Mouse (Mus musculus) ES-Bruce4 (cell line): ENCODE data around the gene Bpifa6. TPM values are rescaled to one million over a fixed set of nuclear protein-coding genes. Genes with fewer than 3 reads are reported as not detected.

Experiments used
- H3K27ac ChIP-seq: 2 replicates; pipeline ENCODE4 v1.5.1; 2012; ENCODE audit warnings: low read length, inconsistent platforms; ENCODE audit not compliant: insufficient read depth
- H3K27me3 ChIP-seq: 2 replicates; pipeline ENCODE4 v1.6.1; 2012; ENCODE audit warnings: mild to moderate bottlenecking, low read length, inconsistent platforms; ENCODE audit not compliant: control insufficient read depth, poor library complexity, insufficient read depth, severe bottlenecking
- H3K36me3 ChIP-seq: 2 replicates; pipeline ENCODE4 v1.6.1; 2012; ENCODE audit warnings: inconsistent platforms, mild to moderate bottlenecking, low read length, moderate library complexity; ENCODE audit not compliant: control insufficient read depth, poor library complexity, insufficient read depth, severe bottlenecking
- H3K4me1 ChIP-seq: one replicate; pipeline ENCODE4 v1.8.1; 2011; ENCODE audit warnings: low read length; ENCODE audit not compliant: control insufficient read depth, insufficient read depth
- H3K4me3 ChIP-seq: 2 replicates; pipeline ENCODE4 v1.5.1; 2011; ENCODE audit warnings: low read depth, mild to moderate bottlenecking, low read length
- H3K9ac ChIP-seq: 2 replicates; pipeline ENCODE4 v1.6.1; 2012; ENCODE audit warnings: low read depth, mild to moderate bottlenecking, inconsistent platforms; ENCODE audit not compliant: poor library complexity, severe bottlenecking
- H3K9me3 ChIP-seq: replicated peaks from 2 replicates; pipeline ENCODE4 v1.6.1; 2012; ENCODE audit warnings: mild to moderate bottlenecking, low read length, inconsistent platforms; ENCODE audit not compliant: control insufficient read depth, poor library complexity, insufficient read depth, severe bottlenecking
- CTCF ChIP-seq: IDR thresholded peaks from one replicate; pipeline ENCODE4 v1.8.1; 2011; ENCODE audit warnings: low read depth, low read length
- EP300 ChIP-seq: IDR thresholded peaks from 2 replicates; pipeline ENCODE4 v1.6.1; 2011; ENCODE audit warnings: low read depth, low read length; ENCODE audit not compliant: insufficient read depth
- POLR2A ChIP-seq: IDR thresholded peaks from one replicate; pipeline ENCODE4 v1.8.1; 2011; ENCODE audit warnings: low read length; ENCODE audit not compliant: insufficient read depth
- polyA plus RNA-seq: library from polyadenylated mRNA; stranded (reverse); fragments of >200 nt; gene quantifications from 2 replicates; pipeline ENCODE4 v1.2.4, GENCODE M21; 2011; ENCODE audit warnings: low read depth; ENCODE audit not compliant: missing spikeins, insufficient read depth, insufficient read length

Bpifa6 gene
- polyA plus RNA-seq, 1 experiment: not detected

DNA sequence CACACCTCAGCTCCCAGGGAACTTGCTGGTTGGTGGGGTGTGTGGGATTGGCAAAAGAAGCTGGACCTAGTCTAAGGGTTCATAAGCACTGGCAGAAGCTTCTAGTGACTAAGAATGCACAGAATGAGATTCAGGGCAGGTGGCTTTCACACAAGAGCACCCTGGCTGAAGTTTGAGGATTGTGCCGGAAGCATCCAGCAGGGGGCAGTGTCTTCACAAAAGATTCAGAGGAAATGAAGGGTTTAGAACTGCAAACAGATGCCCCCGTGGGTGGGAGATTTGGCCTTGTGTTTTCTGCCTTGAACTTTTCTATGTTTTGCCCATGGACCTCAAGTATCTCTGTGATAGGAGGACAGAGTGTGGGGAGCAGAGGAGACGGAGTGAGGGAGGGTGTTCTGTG lies 31.2 kb upstream of the Bpifa6 start:
- H3K36me3 ChIP-seq: no peaks in the 10 kb centered on the region
- no peaks in the 10 kb centered on the region for H3K27me3 ChIP-seq
- no peaks in the 10 kb centered on the region for H3K9me3 ChIP-seq
- no peaks in the 10 kb centered on the region for H3K4me1 ChIP-seq
- H3K9ac ChIP-seq: no peak overlapping the region
- H3K27ac ChIP-seq: no peak overlapping the region
- TF ChIP-seq EP300 (no peak), POLR2A (no peak), CTCF (peak; percentile 52)
- no peak overlapping the region for H3K4me3 ChIP-seq

DNA sequence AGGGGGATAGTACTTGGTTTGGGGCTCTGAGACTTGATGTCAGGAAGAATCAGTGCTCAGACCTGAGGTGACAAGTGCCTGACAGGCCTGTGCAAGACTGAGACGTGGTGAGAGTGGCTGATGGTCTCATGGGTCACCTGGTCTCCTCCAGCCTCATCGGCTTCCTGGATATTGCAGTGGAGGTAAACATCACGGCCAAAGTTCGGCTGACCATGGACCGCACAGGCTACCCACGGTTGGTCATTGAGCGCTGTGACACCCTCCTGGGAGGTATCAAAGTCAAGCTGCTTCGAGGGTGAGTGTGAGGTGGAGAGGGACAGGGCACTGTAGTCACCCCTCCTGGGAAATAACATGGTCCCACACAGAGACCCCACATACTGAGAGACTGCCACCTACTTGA lies 30.2 kb upstream of the Bpifa6 start:
- Histone ChIP-seq H3K9me3 (no peaks in the 10 kb centered on the region), H3K36me3 (no peaks in the 10 kb centered on the region), H3K9ac (no peak overlapping the region), H3K4me1 (no peaks in the 10 kb centered on the region), H3K27ac (no peak overlapping the region), H3K27me3 (no peaks in the 10 kb centered on the region), H3K4me3 (no peak overlapping the region)
- no peak for TF ChIP-seq EP300
- TF ChIP-seq CTCF: no peak
- no peak for TF ChIP-seq POLR2A

DNA sequence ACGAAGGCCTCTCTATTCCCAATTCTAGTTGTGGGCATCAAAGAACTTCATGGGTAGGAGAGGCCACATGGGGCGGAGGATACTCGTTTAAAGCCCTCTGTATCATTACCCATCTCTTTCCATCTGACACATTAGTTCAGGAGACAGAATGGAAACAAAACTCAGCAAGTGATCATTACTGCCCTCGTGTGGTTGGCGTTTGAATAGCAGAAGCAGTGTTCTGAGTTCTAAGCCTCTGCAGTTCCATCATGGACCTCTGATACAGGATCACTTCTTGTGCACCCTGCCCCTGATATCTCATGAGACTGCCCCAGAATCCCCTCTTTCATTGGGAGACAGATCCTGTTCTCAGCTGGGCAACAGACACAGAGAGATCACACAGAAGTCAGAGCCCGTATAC lies 21.8 kb upstream of the Bpifa6 start:
- H3K27me3 ChIP-seq: no peaks in the 10 kb centered on the region
- no peak overlapping the region for H3K4me3 ChIP-seq
- TF ChIP-seq EP300 (no peak), CTCF (peak; percentile 29)
- no peak overlapping the region for H3K27ac ChIP-seq
- H3K9me3 ChIP-seq: no peaks in the 10 kb centered on the region
- H3K4me1 ChIP-seq: no peaks in the 10 kb centered on the region
- no peak overlapping the region for H3K9ac ChIP-seq
- no peaks in the 10 kb centered on the region for H3K36me3 ChIP-seq

DNA sequence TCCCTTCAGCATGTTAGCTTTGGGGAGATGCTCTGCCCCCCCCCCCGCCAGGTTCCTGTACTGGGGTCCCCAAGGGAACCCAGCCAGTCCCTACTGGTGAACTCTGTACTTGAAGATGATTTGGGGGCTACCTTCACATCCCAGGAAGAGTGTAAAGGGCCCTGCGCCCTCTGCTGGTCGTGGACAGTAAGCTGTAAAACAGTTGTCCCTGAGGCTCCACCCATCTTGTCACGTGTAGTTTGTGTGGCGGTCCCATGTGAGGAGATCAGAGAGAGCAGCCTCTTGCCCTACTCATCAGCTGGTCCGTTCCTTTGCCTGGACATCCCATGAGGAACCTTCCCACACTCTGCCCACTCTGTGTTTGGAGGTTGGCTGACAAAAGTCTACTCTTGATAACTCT lies 20.9 kb upstream of the Bpifa6 start:
- no peak overlapping the region for H3K9ac ChIP-seq
- no peaks in the 10 kb centered on the region for H3K9me3 ChIP-seq
- H3K4me3 ChIP-seq: peak overlapping the region; percentile 60
- H3K4me1 ChIP-seq: no peaks in the 10 kb centered on the region
- H3K27me3 ChIP-seq: no peaks in the 10 kb centered on the region
- no peaks in the 10 kb centered on the region for H3K36me3 ChIP-seq
- TF ChIP-seq POLR2A: no peak
- TF ChIP-seq CTCF: peak; percentile 81
- H3K27ac ChIP-seq: no peak overlapping the region

DNA sequence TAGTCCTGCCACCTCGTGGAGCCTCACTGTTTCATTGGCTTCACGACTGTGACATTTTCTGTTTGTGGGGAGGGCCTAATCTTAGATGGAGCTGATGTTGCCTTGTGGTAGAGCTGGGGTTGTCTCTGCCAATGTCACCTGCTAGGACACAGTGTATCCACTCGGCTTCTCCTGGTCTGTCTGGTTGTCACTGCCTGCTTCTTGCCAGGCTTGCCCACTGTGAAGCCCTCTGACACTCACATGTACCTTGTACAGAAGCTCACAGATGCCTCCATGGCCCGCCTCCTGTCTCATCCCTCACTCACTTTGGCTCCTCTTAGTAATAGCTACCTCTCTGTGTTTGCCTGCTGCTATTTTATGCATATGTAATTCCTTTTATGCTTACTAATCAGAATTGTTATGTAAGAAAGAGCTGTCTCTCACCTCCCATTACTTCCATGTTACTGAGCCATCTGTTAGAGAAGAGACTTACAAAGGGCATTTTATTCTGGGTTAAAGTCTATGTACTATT lies 11.9 kb upstream of the Bpifa6 start:
- H3K27ac ChIP-seq: no peak overlapping the region
- H3K9ac ChIP-seq: no peak overlapping the region
- no peaks in the 10 kb centered on the region for H3K9me3 ChIP-seq
- H3K36me3 ChIP-seq: no peaks in the 10 kb centered on the region
- H3K4me3 ChIP-seq: no peak overlapping the region
- no peaks in the 10 kb centered on the region for H3K27me3 ChIP-seq
- no peak for TF ChIP-seq CTCF
- no peak for TF ChIP-seq EP300
- TF ChIP-seq POLR2A: no peak
- no peaks in the 10 kb centered on the region for H3K4me1 ChIP-seq

DNA sequence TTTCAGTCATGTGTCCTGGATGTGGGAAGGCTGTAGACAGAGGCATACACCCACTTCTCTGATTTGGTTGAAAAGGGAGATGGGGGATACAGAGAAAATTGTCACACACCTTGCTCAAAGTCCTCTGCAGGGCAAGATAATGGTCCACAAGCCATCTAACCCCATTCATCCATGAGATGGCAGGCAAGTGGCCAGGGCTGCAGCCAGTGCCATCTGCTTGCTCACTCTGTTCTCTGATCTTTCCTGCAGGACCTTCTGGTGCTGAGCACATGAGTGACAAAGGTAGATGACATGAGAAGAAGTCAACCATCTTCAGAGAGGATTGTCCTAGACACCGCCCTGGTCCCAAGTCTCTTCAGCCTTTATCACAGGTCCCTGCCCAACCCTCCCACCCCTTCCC lies 11.4 kb upstream of the Bpifa6 start:
- H3K9me3 ChIP-seq: no peaks in the 10 kb centered on the region
- no peaks in the 10 kb centered on the region for H3K27me3 ChIP-seq
- H3K9ac ChIP-seq: no peak overlapping the region
- no peaks in the 10 kb centered on the region for H3K4me1 ChIP-seq
- no peak overlapping the region for H3K4me3 ChIP-seq
- H3K27ac ChIP-seq: no peak overlapping the region
- no peak for TF ChIP-seq CTCF
- no peak for TF ChIP-seq EP300
- no peak for TF ChIP-seq POLR2A
- no peaks in the 10 kb centered on the region for H3K36me3 ChIP-seq
